Mouse (Mus musculus) sigmoid colon, adult 10 weeks (tissue): ENCODE results near the gene Olfr796. TPM values are rescaled to one million over a fixed set of nuclear protein-coding genes. Genes with fewer than 3 reads are reported as not detected.

Source experiments
- polyA plus RNA-seq: library from polyadenylated mRNA; stranded (reverse); fragments of 350-450 nt; fragmentation: Illumina TruSeq; extraction: RNeasy Lipid Tissue Mini Kit (QIAGEN cat#74804); gene quantifications from one replicate; pipeline ENCODE4 v1.2.3, GENCODE M21; 2014; ENCODE audit warnings: low read depth, low replicate concordance

Olfr796 gene
- polyA plus RNA-seq, result not detected

DNA sequence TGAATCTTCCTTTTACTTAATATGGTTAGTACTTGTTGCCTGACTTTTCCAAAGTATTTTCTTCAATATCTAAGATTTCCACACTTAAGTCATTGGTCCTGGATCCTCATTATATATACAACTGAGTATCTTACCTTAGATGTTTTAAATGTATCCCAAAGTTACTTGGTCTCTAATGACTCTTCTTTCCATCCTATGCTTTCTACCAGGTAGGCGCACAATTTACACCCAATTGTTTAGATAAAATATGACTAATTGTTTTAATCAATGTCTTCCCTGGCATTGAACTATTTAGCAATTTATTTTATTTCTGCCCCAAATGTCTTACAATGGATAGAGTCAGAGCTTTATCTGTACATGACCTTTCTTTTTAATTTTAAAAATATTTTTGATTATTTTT, at the start of gene Olfr796:
Gene Olfr796, minus strand, starts transcription at position 101 of the 400 bp plus-strand sequence.

DNA sequence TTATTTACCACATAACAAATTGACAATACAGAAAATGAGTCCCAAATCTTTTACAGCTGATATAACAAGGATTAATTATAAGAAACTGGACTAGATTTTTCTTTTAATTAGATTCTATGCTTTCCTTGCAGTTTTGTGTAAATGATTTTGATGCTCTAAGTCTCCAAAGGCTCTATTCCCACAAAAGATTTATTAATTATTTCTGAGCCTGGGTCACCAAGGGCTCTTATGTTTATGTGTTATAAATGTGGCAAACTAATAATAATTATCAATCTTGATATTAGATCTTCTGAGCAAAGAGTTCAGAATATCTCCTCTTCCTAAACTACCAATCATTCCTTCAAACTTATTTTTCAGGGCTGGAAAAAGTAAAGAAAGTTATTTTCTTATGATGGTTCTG, 45.0 kb upstream of the Olfr796 start, which contains the start of gene Olfr800:
Gene Olfr800, plus strand, starts transcription at position 301 of the 400 bp plus-strand sequence.

DNA sequence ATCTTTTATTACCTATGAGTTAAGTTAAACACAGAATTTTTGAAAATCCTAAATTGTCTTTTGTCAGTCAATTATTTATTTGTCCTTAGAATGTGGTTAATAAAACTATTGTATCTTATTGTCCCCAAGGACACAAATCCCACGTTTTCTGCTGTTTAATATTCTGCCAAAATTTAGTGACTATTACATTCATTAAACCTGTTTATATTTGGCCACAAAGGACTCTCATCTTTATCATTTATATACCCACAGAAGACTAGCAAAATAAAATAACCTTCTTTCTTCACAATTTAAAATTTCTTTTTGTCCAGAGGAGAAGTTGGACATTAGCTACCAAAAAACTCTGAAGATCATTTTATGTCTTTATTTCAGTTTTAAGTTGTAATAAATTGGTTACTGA, 24.8 kb upstream of the Olfr796 start, which contains the start of gene Olfr799:
Gene Olfr799, plus strand, starts transcription at position 301 of the 400 bp plus-strand sequence.

DNA sequence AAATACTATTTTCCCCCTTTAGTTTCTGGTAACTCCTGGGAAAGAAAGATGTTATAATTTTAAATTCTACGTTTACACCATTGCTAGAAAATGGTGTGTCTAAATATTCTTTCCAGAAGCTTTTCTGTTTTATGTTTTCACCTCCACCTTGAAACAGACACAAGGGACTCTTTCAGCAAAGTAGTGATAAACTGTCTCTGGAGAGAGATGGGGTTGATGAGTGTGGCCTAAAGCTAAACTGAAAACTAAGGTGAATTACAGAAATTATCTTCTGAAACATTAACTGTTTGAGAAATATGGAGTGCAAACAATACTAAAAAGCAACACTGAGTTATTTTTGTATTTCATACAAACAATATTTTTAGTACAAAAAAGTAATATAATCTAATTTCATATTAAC, 15.5 kb upstream of the Olfr796 start, which contains the start of gene Olfr798:
Gene Olfr798, minus strand, starts transcription at position 101 of the 400 bp plus-strand sequence.

DNA sequence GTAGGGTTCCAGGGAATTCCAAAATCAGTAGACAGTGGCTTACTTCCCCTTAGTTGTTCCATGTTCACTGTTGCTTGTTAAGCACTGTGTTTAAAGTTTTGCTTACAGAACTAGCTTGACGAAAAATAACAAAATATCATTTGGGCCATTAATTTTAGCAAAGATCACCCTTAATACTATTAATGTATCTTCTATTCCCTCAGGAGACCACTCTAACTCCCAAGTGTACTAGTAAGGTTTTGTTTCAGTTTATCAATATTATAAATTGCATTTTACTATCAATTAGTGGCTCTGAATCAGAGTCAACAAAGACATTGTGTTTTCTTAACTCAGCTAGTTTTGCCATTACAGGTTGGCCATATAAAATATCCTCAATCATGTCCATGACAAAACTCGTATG, 45.0 kb downstream of the Olfr796 start, which contains the start of gene Olfr794:
Gene Olfr794, plus strand, starts transcription at position 301 of the 400 bp plus-strand sequence.

Other genes with a start within 250 kb of the Olfr796 start
- not detected for gene Olfr784, start 228.5 kb downstream of the Olfr796 start, polyA plus RNA-seq
- gene Olfr785, start 207.1 kb downstream of the Olfr796 start, polyA plus RNA-seq, result not detected
- gene Olfr786, start 185.3 kb downstream of the Olfr796 start, polyA plus RNA-seq, result not detected
- gene Olfr787, start 150.7 kb downstream of the Olfr796 start, polyA plus RNA-seq, result not detected
- not detected for gene Olfr788, start 141.6 kb downstream of the Olfr796 start, polyA plus RNA-seq
- not detected for gene Olfr789, start 127.8 kb downstream of the Olfr796 start, polyA plus RNA-seq
- gene Olfr790, start 114.1 kb downstream of the Olfr796 start, polyA plus RNA-seq, result not detected
- gene Olfr791, start 90.8 kb downstream of the Olfr796 start, polyA plus RNA-seq, result not detected
- gene Olfr792, start 73.4 kb downstream of the Olfr796 start, polyA plus RNA-seq, result not detected
- gene Olfr794, start 44.9 kb downstream of the Olfr796 start, polyA plus RNA-seq, result not detected
- gene Olfr798, start 15.4 kb upstream of the Olfr796 start, polyA plus RNA-seq, result not detected
- gene Olfr799, start 24.9 kb upstream of the Olfr796 start, polyA plus RNA-seq, result not detected
- not detected for gene Olfr800, start 45.1 kb upstream of the Olfr796 start, polyA plus RNA-seq
- gene Olfr801, start 61.3 kb upstream of the Olfr796 start, polyA plus RNA-seq, result not detected
- not detected for gene Olfr802, start 75.6 kb upstream of the Olfr796 start, polyA plus RNA-seq
- gene Olfr803, start 81.7 kb upstream of the Olfr796 start, polyA plus RNA-seq, result not detected
- not detected for gene Olfr804, start 90.6 kb upstream of the Olfr796 start, polyA plus RNA-seq
- gene Olfr805, start 116.8 kb upstream of the Olfr796 start, polyA plus RNA-seq, result not detected
- not detected for gene Olfr806, start 129.4 kb upstream of the Olfr796 start, polyA plus RNA-seq
- gene Olfr807, start 145.2 kb upstream of the Olfr796 start, polyA plus RNA-seq, result not detected
- not detected for gene Olfr808, start 152.9 kb upstream of the Olfr796 start, polyA plus RNA-seq
- gene Olfr809, start 162.1 kb upstream of the Olfr796 start, polyA plus RNA-seq, result not detected
- not detected for gene Olfr810, start 182.3 kb upstream of the Olfr796 start, polyA plus RNA-seq
- gene Olfr811, start 191.8 kb upstream of the Olfr796 start, polyA plus RNA-seq, result not detected
- not detected for gene Olfr812, start 233.5 kb upstream of the Olfr796 start, polyA plus RNA-seq
- gene Olfr813, start 242.8 kb upstream of the Olfr796 start, polyA plus RNA-seq, result not detected